Mouse (Mus musculus) intestine, postnatal 0 days (tissue): ENCODE measurements around the gene Mecom. TPM values are rescaled to one million over a fixed set of nuclear protein-coding genes. Genes with fewer than 3 reads are reported as not detected.
A peak's percentile ranks its signal among the peaks of the same experiment; 100 is the strongest.

Experiments used
- ATAC-seq: fragments of 200-750 bp; cut with Nextera tagmentation; 2 replicates; pipeline ENCODE4 v1.8.0; 2017; ENCODE audit warnings: mild to moderate bottlenecking, moderate TSS enrichment, moderate library complexity
- H3K27ac ChIP-seq: fragments of 300-500 bp; sonication (generic); 2 replicates; pipeline ENCODE4 v1.5.1; 2014; ENCODE audit warnings: mild to moderate bottlenecking, low read depth, low read length, moderate library complexity
- H3K27me3 ChIP-seq: fragments of 300-500 bp; sonication (generic); replicated peaks from 2 replicates; pipeline ENCODE4 v1.6.1; 2014; ENCODE audit warnings: low read length, mixed read lengths; ENCODE audit not compliant: control insufficient read depth, insufficient read depth
- H3K36me3 ChIP-seq: fragments of 300-500 bp; sonication (generic); 2 replicates; pipeline ENCODE4 v1.6.1; 2014; ENCODE audit warnings: mild to moderate bottlenecking, moderate library complexity; ENCODE audit not compliant: control insufficient read depth, insufficient read depth
- H3K4me1 ChIP-seq: fragments of 300-500 bp; sonication (generic); replicated peaks from 2 replicates; pipeline ENCODE4 v1.6.1; 2014; ENCODE audit warnings: antibody characterized with exemption, low read length, mixed read lengths; ENCODE audit not compliant: control insufficient read depth, insufficient read depth
- H3K4me2 ChIP-seq: fragments of 300-500 bp; sonication (generic); replicated peaks from 2 replicates; pipeline ENCODE4 v1.6.1; 2014; ENCODE audit warnings: low read depth, mild to moderate bottlenecking, moderate library complexity
- H3K4me3 ChIP-seq: fragments of 300-500 bp; sonication (generic); 2 replicates; pipeline ENCODE4 v1.5.1; 2014; ENCODE audit warnings: low read depth, low read length
- H3K9ac ChIP-seq: fragments of 300-500 bp; sonication (generic); 2 replicates; pipeline ENCODE4 v1.6.1; 2014; ENCODE audit warnings: mild to moderate bottlenecking, low read depth, low read length
- H3K9me3 ChIP-seq: fragments of 300-500 bp; sonication (generic); 2 replicates; pipeline ENCODE4 v1.6.1; 2016; ENCODE audit warnings: mixed run types; ENCODE audit not compliant: control insufficient read depth
- CTCF ChIP-seq: sonication (generic); IDR thresholded peaks from 2 replicates; pipeline ENCODE4 v1.5.1; 2016; ENCODE audit warnings: low read depth, mild to moderate bottlenecking, control low read depth, antibody characterized with exemption, moderate library complexity
- WGBS: fragments of 180-500 bp; shearing (Covaris S2); extraction: QIAGEN DNeasy Blood & Tissue Kit; methylation state at CpG from one replicate; pipeline ENCODE4 v1.1.7; 2014; 5-methylcytosine and 5-hydroxymethylcytosine counted together
- polyA plus RNA-seq: library from polyadenylated mRNA; unstranded; fragments of >200 nt; fragmentation: Nextera tagmentation; extraction: Ambion mirVana; gene quantifications from 2 replicates; pipeline ENCODE4 v1.2.1, GENCODE M21; 2015

Gene Mecom
- polyA plus RNA-seq, 1 experiment from 2014 or later, result 7.7 TPM

GRCm38 (mm10) chr3:30187812-30188469 lies 359.9 kb downstream of the Mecom start:
- Histone ChIP-seq H3K9me3 (no peaks in the 10 kb centered on the region), H3K4me1 (peaks cover 2% of the 10 kb centered on the region; the same call in 1 of the 2 replicates), H3K4me2 (no peak overlapping the region), H3K27me3 (no peaks in the 10 kb centered on the region), H3K27ac (no peak overlapping the region), H3K9ac (no peak overlapping the region), H3K36me3 (no peaks in the 10 kb centered on the region), H3K4me3 (no peak overlapping the region)
- WGBS, result 64% methylated on average over 5 of the region's 5 CpGs
- TF ChIP-seq CTCF, result no peak
- no peak for ATAC-seq

- H3K27ac ChIP-seq, result no peak overlapping the region
- H3K4me3 ChIP-seq, result no peak overlapping the region
- H3K9me3 ChIP-seq, result no peaks in the 10 kb centered on the region
- 78% methylated on average over 8 of the region's 8 CpGs for WGBS
- H3K9ac ChIP-seq, result no peak overlapping the region
- no peaks in the 10 kb centered on the region for H3K36me3 ChIP-seq
- no peaks in the 10 kb centered on the region for H3K27me3 ChIP-seq
- H3K4me2 ChIP-seq, result no peak overlapping the region
- no peak for TF ChIP-seq CTCF
- ATAC-seq, result no peak
- H3K4me1 ChIP-seq, result no peaks in the 10 kb centered on the region
Measured at GRCm38 (mm10) chr3:30181807-30182481, 365.9 kb downstream of the Mecom start.

- Histone ChIP-seq H3K9ac (no peak overlapping the region), H3K9me3 (no peaks in the 10 kb centered on the region), H3K4me3 (no peak overlapping the region), H3K4me2 (no peak overlapping the region), H3K4me1 (no peaks in the 10 kb centered on the region), H3K27me3 (no peaks in the 10 kb centered on the region), H3K36me3 (no peaks in the 10 kb centered on the region), H3K27ac (no peak overlapping the region)
- 80% methylated on average over 5 of the region's 5 CpGs for WGBS
- TF ChIP-seq CTCF, result no peak
- no peak for ATAC-seq
Measured at GRCm38 (mm10) chr3:30176615-30177014, 371.2 kb downstream of the Mecom start.

DNA sequence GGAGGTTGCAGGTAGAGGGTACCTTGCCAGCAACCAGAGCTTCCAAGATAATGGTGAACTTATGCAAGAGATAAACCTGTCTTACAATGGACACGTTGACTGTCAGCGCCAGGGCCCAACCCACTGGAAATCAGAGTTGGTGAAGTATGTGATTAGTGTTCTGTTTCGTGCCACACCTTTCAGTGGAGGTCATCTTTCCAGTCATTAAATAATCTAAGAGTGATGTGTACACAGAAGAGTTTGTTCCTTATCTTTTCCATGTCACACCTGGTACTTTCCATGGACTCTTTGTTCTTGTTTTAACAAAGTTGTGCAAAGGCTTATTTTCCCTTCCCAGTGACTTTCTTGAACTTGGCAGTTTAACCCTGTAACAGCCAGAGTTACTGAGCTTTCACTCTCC lies 374.0 kb downstream of the Mecom start:
- H3K4me3 ChIP-seq, result no peak overlapping the region
- 44% methylated on average over 3 of the region's 3 CpGs for WGBS
- H3K27me3 ChIP-seq, result no peaks in the 10 kb centered on the region
- H3K27ac ChIP-seq, result no peak overlapping the region
- H3K36me3 ChIP-seq, result no peaks in the 10 kb centered on the region
- no peaks in the 10 kb centered on the region for H3K4me1 ChIP-seq
- no peak overlapping the region for H3K9ac ChIP-seq
- no peaks in the 10 kb centered on the region for H3K9me3 ChIP-seq
- TF ChIP-seq CTCF, result no peak
- peak; percentile 96 for ATAC-seq
- no peak overlapping the region for H3K4me2 ChIP-seq

DNA sequence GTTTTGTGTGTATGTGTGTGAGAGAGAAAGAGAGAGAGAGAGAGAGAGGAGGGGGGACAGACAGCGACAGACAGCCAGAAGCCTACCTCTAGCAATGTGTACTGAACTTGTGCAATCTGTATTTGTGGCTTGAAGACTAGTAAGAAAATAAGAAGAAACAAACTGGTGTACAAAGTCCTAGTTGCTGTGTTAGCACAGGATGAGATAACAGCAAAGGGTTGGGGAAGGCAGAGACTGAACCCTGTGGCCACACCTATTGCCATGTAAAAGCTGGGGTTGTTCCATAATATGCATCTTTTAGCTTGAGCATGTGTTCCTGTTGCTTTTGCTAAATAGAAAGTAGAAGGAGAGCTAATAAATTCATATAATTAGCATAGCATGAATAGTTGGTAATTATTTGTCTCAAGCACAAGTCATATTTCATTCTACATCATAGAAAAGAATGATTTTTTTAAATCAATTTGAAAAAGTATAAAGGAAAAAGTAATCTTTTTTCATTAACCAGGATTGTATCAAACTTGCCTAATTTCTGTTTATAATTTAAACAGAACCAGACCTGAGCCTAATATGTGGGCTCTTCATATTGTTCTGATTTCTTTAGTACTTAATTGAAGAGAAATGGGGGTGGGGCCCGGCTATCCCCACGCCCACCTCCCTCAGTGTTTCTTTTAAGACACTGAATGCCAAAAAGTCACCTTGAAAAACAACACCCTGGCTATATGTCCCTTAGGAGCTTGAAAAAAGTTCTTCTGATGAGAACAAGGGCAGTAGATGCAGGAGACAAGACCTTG lies 379.2 kb downstream of the Mecom start:
- no peak overlapping the region for H3K4me3 ChIP-seq
- WGBS, result 68% methylated on average over 3 of the region's 3 CpGs
- H3K36me3 ChIP-seq, result no peaks in the 10 kb centered on the region
- peak; percentile 88 for ATAC-seq
- no peak overlapping the region for H3K4me2 ChIP-seq
- no peak for TF ChIP-seq CTCF
- no peaks in the 10 kb centered on the region for H3K9me3 ChIP-seq
- H3K4me1 ChIP-seq, result 0 out of 2 replicates have a peak, but pooled peaks cover 3% of the 10 kb centered on the region
- no peaks in the 10 kb centered on the region for H3K27me3 ChIP-seq
- H3K27ac ChIP-seq, result no peak overlapping the region
- H3K9ac ChIP-seq, result no peak overlapping the region

DNA sequence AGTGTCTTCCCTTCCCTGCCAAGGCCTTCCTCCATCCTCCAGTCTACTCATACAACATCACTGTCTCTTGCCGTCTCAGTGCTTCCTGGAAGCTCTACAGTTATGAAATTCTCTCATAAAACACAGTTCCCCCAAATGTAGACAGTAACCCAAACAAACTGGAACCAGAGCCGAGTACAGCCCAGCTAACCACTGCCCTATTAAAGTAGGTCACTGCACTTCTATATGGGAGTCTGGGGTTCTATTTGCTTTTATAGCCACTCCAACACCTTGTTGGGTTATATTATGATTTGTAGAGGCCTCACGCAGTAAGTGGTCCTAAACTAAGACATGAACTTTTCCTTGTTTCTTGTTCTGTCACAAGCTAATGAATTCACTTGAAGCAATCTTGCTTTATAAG lies 380.8 kb downstream of the Mecom start:
- no peaks in the 10 kb centered on the region for H3K27me3 ChIP-seq
- WGBS, result 81% methylated on average over 3 of the region's 3 CpGs
- no peak for ATAC-seq

More for the DNA sequence above, 380.8 kb downstream of the Mecom start:
- no peak overlapping the region for H3K9ac ChIP-seq
- TF ChIP-seq CTCF, result no peak
- 0 out of 2 replicates have a peak, but pooled peaks cover 3% of the 10 kb centered on the region for H3K4me1 ChIP-seq
- H3K4me2 ChIP-seq, result no peak overlapping the region
- H3K36me3 ChIP-seq, result no peaks in the 10 kb centered on the region
- H3K27ac ChIP-seq, result no peak overlapping the region
- H3K9me3 ChIP-seq, result no peaks in the 10 kb centered on the region
- H3K4me3 ChIP-seq, result no peak overlapping the region
